Mouse (Mus musculus) heart, embryonic 13.5 days (tissue): Measurements from ENCODE around the gene Cacna1d. TPM values are rescaled to one million over a fixed set of nuclear protein-coding genes. Genes with fewer than 3 reads are reported as not detected.

Experiments used
- ATAC-seq: fragments of 200-750 bp; cut with Nextera tagmentation; 2 replicates; pipeline ENCODE4 v1.8.0; 2017; ENCODE audit warnings: moderate TSS enrichment; ENCODE audit not compliant: insufficient number of reproducible peaks, low FRiP score, low TSS enrichment; ENCODE audit errors: extremely low read depth
- H3K27ac ChIP-seq: fragments of 300-500 bp; sonication (generic); replicated peaks from 2 replicates; pipeline ENCODE4 v1.5.1; 2015; ENCODE audit warnings: moderate library complexity, mild to moderate bottlenecking, inconsistent platforms
- H3K27me3 ChIP-seq: fragments of 300-500 bp; sonication (generic); replicated peaks from 2 replicates; pipeline ENCODE4 v1.6.1; 2015; ENCODE audit warnings: mild to moderate bottlenecking, inconsistent platforms
- H3K36me3 ChIP-seq: fragments of 300-500 bp; sonication (generic); 2 replicates; pipeline ENCODE4 v1.6.1; 2015; ENCODE audit warnings: mild to moderate bottlenecking, inconsistent platforms
- H3K4me1 ChIP-seq: fragments of 300-500 bp; sonication (generic); 2 replicates; pipeline ENCODE4 v1.6.1; 2015; ENCODE audit warnings: inconsistent platforms
- H3K4me2 ChIP-seq: fragments of 300-500 bp; sonication (generic); 2 replicates; pipeline ENCODE4 v1.6.1; 2015; ENCODE audit warnings: inconsistent platforms, mild to moderate bottlenecking, moderate library complexity
- H3K4me3 ChIP-seq: fragments of 300-500 bp; sonication (generic); 2 replicates; pipeline ENCODE4 v1.5.1; 2015; ENCODE audit warnings: moderate library complexity, mild to moderate bottlenecking, inconsistent platforms
- H3K9ac ChIP-seq: fragments of 300-500 bp; sonication (generic); 2 replicates; pipeline ENCODE4 v1.6.1; 2015; ENCODE audit warnings: inconsistent platforms, mild to moderate bottlenecking, moderate library complexity
- H3K9me3 ChIP-seq: fragments of 300-500 bp; sonication (generic); 2 replicates; pipeline ENCODE4 v1.6.1; 2016; ENCODE audit warnings: inconsistent platforms
- WGBS: fragments of 180-500 bp; shearing (Covaris S2); methylation state at CpG from one replicate; pipeline ENCODE4 v1.1.7; 2015; ENCODE audit warnings: mixed read lengths; 5-methylcytosine and 5-hydroxymethylcytosine counted together
- polyA plus RNA-seq: library from polyadenylated mRNA; unstranded; fragments of >200 nt; fragmentation: Nextera tagmentation; extraction: Ambion mirVana; gene quantifications from 2 replicates; pipeline ENCODE4 v1.2.1, GENCODE M21; 2015

The Cacna1d gene
- polyA plus RNA-seq, 1 experiment from 2014 or later = 8.0 TPM

DNA sequence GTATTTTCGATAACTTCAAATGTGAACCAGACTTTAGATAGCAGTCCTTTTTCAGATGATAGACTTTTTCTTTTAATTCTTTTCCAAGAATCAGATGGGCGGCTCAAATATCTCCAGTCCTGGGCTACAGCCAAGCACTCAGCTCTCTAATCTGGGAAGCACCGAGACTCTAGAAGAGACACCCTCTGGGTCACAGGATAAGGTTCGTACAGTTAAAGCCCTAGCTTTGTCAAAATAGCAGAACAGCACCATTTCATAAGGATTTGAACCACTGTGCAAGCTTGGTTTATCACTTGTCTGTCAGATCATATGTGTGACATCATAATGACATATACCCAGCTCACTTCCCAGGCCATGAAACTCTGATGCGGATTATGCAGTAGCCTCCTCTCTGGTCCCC, 21.6 kb upstream of the Cacna1d start:
- Histone ChIP-seq H3K4me2 (no peak overlapping the region), H3K27ac (peak overlapping the region; percentile 53; the same call in 1 of the 2 replicates), H3K4me3 (no peak overlapping the region), H3K9me3 (no peaks in the 10 kb centered on the region), H3K27me3 (no peaks in the 10 kb centered on the region), H3K36me3 (peaks cover 76% of the 10 kb centered on the region), H3K9ac (no peak overlapping the region), H3K4me1 (peaks cover 11% of the 10 kb centered on the region)
- 50% methylated on average over 5 of the region's 5 CpGs for WGBS
- no peak for ATAC-seq

DNA sequence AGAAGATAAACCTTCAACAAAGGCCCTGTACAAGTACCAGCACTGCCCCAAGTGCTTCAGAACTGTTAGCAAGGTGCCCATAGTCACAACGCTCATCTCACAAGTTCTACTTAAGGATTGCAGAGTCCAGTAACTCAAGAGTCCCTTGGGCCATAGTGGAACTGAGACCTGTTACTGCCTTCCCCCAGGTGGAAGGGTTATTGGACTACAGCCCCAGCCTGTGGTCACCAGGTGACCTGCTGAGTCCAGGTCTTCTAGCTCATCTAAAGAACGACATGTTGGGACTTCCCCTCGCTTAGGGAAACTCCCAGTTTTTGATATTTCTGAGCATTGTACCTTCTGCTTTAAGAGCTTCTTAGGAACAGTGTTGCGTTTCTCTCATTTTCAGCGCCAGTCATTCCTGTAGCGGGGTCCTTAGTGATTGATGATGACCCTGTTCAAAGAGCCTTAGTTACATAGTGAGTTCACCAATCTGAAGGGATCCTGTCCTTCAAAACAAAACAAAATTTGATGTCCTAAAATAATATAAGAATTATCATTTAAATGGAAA, 19.0 kb upstream of the Cacna1d start:
- Histone ChIP-seq H3K4me3 (no peak overlapping the region), H3K9ac (no peak overlapping the region), H3K4me2 (no peak overlapping the region), H3K27me3 (no peaks in the 10 kb centered on the region), H3K27ac (no peak overlapping the region), H3K9me3 (no peaks in the 10 kb centered on the region), H3K4me1 (peaks cover 23% of the 10 kb centered on the region), H3K36me3 (peaks cover 88% of the 10 kb centered on the region)
- no peak for ATAC-seq
- WGBS = 90% methylated on average over 6 of the region's 6 CpGs

DNA sequence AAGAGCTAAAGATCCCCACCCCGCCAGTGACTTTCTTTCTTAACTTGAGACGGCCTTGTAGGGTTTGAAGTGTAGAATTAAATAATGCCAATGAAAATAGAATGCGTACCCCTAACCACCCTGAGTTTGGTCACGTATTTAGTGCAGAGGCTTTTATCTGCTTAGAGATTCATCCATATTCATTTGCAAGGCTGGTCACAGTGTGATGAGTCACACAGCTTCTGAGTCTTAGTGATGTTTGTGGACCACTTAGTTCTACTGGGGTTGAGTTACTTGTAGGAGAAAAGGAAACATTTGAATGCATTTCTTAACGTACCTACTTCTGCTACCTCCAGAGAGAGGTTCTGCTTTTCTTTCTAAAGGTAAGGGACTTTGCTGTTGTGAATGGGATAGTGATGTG, 13.7 kb upstream of the Cacna1d start:
- no peak overlapping the region for H3K9ac ChIP-seq
- H3K4me2 ChIP-seq = no peak overlapping the region
- no peak for ATAC-seq
- peaks cover 86% of the 10 kb centered on the region for H3K36me3 ChIP-seq
- peaks cover 39% of the 10 kb centered on the region for H3K4me1 ChIP-seq
- H3K27me3 ChIP-seq = no peaks in the 10 kb centered on the region
- H3K27ac ChIP-seq = no peak overlapping the region
- 85% methylated on average over 5 of the region's 5 CpGs for WGBS
- H3K9me3 ChIP-seq = no peaks in the 10 kb centered on the region
- H3K4me3 ChIP-seq = no peak overlapping the region

DNA sequence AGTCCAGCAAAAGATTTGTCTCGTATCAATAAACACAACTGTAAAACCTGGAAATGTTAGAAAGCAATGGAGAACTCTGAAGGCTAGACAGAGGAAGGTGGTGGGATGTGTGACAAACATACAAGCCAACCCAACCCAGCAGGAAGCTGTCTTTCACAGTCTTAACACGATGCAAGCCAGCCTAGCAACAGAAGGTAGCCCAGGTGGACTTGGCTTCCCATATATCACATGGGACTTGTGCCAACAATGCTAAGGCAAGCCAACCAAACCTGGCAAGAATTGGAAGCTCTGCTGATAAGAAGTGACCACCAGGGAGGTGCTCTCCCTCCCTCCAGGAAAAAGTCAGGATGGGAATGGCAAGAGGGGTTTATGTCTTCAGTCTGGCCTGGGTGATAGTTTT, 6.9 kb upstream of the Cacna1d start:
- H3K4me2 ChIP-seq = no peak overlapping the region
- no peak for ATAC-seq
- H3K9me3 ChIP-seq = no peaks in the 10 kb centered on the region
- WGBS = 67% methylated on average over 2 of the region's 2 CpGs
- peaks cover 55% of the 10 kb centered on the region for H3K36me3 ChIP-seq
- H3K27ac ChIP-seq = no peak overlapping the region
- no peak overlapping the region for H3K4me3 ChIP-seq
- no peaks in the 10 kb centered on the region for H3K27me3 ChIP-seq
- peaks cover 49% of the 10 kb centered on the region for H3K4me1 ChIP-seq
- H3K9ac ChIP-seq = no peak overlapping the region

DNA sequence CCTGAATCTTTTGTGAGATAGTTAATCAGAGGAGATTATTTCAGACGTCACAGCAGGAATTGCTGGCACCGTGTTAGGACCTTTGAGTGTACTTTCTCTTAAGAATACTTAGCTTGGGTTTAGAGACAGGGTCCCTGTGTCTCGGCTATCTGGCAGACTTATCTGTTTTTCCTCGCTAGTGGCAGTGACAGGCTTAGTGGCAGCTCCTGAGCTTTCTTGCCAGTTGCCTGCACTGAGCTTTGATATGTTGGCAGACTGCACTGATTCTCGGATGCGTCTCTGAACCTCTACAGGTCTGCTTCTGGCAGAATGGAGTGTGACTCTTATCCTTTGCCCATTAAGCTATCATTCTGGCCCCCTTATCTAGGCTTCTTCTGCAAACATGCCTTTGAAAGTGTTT, 3.7 kb upstream of the Cacna1d start:
- H3K27ac ChIP-seq = peak overlapping the region; percentile 76
- no peak for ATAC-seq
- H3K27me3 ChIP-seq = no peaks in the 10 kb centered on the region
- H3K9ac ChIP-seq = no peak overlapping the region
- peak overlapping the region; percentile 39 for H3K4me2 ChIP-seq
- H3K36me3 ChIP-seq = peaks cover 55% of the 10 kb centered on the region
- H3K9me3 ChIP-seq = no peaks in the 10 kb centered on the region
- 20% methylated on average over 6 of the region's 6 CpGs for WGBS
- peaks cover 68% of the 10 kb centered on the region for H3K4me1 ChIP-seq
- no peak overlapping the region for H3K4me3 ChIP-seq

DNA sequence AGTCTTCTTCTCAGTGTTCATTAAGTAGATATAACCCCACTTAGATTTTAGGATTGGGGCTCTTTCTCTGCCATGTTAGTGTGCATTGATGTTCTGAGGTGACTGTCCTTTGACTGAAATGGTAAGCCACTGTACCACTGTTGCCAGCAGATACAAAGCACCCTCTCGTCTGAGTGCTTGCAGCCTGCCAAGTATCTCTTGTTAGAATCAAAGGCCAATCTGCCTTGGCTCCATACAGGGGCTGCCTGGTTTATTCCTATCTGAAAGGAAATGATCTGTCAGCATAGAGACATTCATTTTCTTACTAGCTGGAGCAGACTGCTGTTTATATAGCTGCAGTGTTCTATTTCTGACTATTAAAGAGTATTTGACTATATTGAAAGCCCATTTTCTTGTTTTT, 2.0 kb upstream of the Cacna1d start:
- Histone ChIP-seq H3K9me3 (no peaks in the 10 kb centered on the region), H3K9ac (no peak overlapping the region), H3K36me3 (peaks cover 54% of the 10 kb centered on the region), H3K4me2 (no peak overlapping the region), H3K27me3 (no peaks in the 10 kb centered on the region), H3K4me3 (no peak overlapping the region), H3K4me1 (peaks cover 66% of the 10 kb centered on the region), H3K27ac (peak overlapping the region; percentile 76; the same call in 1 of the 2 replicates)
- ATAC-seq = no peak
- WGBS = 24% methylated on average over 1 of the region's 1 CpGs

DNA sequence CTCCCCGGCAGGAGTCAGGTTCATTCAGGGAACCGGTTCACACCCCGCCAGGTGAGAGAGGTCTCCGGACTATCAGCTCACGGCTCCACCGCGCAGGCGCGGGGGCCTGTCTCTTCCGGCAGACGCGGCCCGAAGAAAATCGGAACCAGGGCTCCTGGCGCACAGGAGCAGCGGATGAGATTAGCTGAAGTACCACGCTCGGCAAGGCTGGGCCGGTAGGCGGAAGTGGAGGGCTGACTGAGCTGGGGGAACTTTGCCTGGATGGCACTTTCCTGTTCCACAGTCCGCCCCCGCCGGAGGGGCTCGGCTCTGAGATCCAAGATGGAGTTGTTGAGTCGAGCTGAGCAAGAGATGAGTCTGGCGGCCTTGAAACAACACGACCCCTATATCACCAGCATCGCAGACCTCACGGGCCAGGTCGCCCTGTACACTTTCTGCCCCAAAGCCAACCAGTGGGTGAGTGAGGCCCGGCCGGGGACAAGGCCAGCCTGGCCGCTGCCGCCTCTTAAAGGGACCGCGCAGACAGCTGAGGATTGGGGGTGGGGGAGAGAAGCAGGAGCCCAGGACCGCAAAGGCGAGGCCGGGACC, 11.8 kb downstream of the Cacna1d start, which contains the start of gene Dcp1a:
Dcp1a (plus strand) TSS at position 175 of the 588 bp plus-strand sequence.
- peaks cover 21% of the 10 kb centered on the region for H3K4me1 ChIP-seq
- no peaks in the 10 kb centered on the region for H3K27me3 ChIP-seq
- H3K9ac ChIP-seq = peak within 1 kb of the TSS; percentile 96
- WGBS = under 1% methylated on average over 39 of the region's 39 CpGs
- H3K27ac ChIP-seq = peak within 1 kb of the TSS; percentile 91
- no peaks in the 10 kb centered on the region for H3K9me3 ChIP-seq
- peak within 1 kb of the TSS; percentile 73 for H3K4me2 ChIP-seq
- ATAC-seq = peak; percentile 89
- H3K36me3 ChIP-seq = peaks cover 29% of the 10 kb centered on the region
- H3K4me3 ChIP-seq = peak within 1 kb of the TSS; percentile 92

DNA sequence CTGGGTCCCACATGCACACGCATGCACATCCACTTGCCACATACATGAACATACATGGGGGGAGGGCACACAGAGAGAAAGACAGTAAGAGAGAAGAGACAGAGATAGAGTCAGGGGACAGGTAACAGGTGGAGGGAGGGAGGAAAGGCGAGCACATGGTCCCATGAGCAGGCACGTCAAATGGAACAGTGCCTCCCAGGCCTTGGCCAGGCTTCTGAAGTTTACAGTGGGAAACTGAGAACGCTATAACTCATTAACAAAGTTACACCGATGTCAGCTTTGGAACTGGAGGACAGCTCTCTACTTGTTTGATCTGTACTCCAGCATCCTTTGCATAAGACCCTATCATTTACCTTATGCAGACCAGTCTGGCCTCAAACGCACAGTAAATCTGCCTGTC, 16.8 kb downstream of the Cacna1d start:
- H3K27me3 ChIP-seq = no peaks in the 10 kb centered on the region
- no peak overlapping the region for H3K4me3 ChIP-seq
- WGBS = 75% methylated on average over 6 of the region's 6 CpGs
- peaks cover 2% of the 10 kb centered on the region; the same call in 1 of the 2 replicates for H3K4me1 ChIP-seq
- no peak overlapping the region for H3K9ac ChIP-seq
- no peaks in the 10 kb centered on the region for H3K9me3 ChIP-seq
- no peak overlapping the region for H3K27ac ChIP-seq
- ATAC-seq = no peak
- H3K4me2 ChIP-seq = no peak overlapping the region
- H3K36me3 ChIP-seq = no peaks in the 10 kb centered on the region

DNA sequence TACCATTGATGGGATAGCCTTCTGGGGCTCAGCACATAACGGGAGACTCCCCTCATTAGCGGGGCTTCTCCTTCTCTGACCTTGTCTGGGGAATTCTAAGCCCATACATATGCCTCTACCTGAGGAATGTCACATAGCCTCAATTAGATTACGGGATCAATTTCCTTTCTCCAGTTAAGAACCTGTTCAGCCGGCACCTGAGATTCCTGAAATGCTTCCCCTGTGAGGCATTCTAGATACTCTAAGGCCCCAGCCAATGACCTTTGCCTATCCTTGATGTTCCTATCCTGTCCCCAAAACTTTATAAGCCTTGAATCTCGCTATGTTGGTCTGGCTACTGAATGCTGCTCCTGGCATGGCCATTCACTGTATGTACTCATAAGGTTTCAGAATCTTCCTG, 17.6 kb downstream of the Cacna1d start:
- Histone ChIP-seq H3K36me3 (no peaks in the 10 kb centered on the region), H3K4me1 (no peaks in the 10 kb centered on the region), H3K9me3 (no peaks in the 10 kb centered on the region), H3K4me2 (no peak overlapping the region), H3K27ac (no peak overlapping the region), H3K27me3 (no peaks in the 10 kb centered on the region), H3K4me3 (no peak overlapping the region), H3K9ac (no peak overlapping the region)
- 68% methylated on average over 5 of the region's 5 CpGs for WGBS
- ATAC-seq = no peak

DNA sequence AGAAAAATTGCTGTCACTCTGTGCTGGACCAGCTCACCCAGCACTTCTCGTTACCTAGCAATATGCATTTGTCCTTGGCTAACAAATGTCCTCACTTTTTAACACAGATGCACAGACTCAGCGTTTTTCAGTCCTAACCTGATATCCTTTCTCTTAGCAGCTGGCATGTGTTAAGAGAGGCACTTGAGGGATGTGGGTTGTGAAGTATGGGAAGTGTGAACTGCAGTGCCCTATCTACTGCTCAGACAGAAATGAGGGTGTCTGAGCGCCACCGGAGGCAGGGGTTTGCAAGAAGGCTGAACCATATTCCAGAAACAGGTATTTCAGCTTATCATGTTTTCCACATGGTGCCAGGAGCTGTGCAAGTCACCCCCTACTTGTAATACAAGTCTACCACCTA, 27.9 kb downstream of the Cacna1d start:
- WGBS = 41% methylated on average over 4 of the region's 4 CpGs
- Histone ChIP-seq H3K27ac (0 out of 2 replicates have a peak overlapping the region, but pooled peaks have one; percentile 36), H3K36me3 (no peaks in the 10 kb centered on the region), H3K4me3 (no peak overlapping the region), H3K4me1 (peaks cover 22% of the 10 kb centered on the region), H3K9ac (no peak overlapping the region), H3K9me3 (no peaks in the 10 kb centered on the region), H3K27me3 (0 out of 2 replicates have a peak, but pooled peaks cover 3% of the 10 kb centered on the region), H3K4me2 (no peak overlapping the region)
- ATAC-seq = no peak

DNA sequence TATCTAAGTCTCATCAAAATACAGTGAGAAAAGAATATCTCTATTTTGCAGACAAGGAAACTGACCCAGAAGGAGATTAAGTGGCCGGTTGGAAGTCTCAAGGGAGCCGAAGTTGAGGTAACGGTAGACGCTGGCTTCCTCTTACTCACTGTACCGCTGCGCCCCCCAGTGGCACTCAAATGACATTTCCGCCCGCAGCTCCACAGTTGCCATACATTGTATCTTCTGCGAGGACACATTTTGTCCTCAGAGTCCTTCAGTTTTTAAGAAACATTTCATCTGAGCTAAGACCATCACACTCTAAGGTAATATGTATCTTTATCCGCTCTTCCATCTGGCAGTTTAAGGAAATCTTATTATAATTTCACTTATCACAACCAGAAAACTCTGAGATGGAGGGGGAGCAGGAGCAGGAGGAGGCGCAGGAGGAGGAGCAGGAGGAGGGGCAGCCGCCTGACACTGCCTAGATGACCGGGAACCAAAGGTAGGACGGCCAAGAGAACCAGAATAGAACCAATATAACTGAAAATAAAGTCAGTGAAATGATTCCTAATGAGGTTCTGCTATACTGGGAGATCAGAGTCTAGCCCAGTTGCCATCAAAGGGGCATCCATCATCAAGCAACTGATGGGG, 31.2 kb downstream of the Cacna1d start:
- H3K36me3 ChIP-seq = no peaks in the 10 kb centered on the region
- H3K9ac ChIP-seq = no peak overlapping the region
- H3K4me2 ChIP-seq = peak overlapping the region; percentile 38
- H3K9me3 ChIP-seq = no peaks in the 10 kb centered on the region
- no peak for ATAC-seq
- no peak overlapping the region; the same call in 1 of the 2 replicates for H3K4me3 ChIP-seq
- no peak overlapping the region for H3K27ac ChIP-seq
- H3K4me1 ChIP-seq = peaks cover 39% of the 10 kb centered on the region
- WGBS = 6% methylated on average over 14 of the region's 14 CpGs
- 0 out of 2 replicates have a peak, but pooled peaks cover 3% of the 10 kb centered on the region for H3K27me3 ChIP-seq
